Mouse (Mus musculus) lung, adult 2 months (tissue): Measurements from ENCODE around the gene Syde2. TPM values are rescaled to one million over a fixed set of nuclear protein-coding genes. Genes with fewer than 3 reads are reported as not detected.

ENCODE experiments used
- DNase-seq: peaks from one replicate; pipeline ENCODE4 v3.0.0; 2022
- H3K4me1 ChIP-seq: fragments of 200-500 bp; 2 replicates; pipeline ENCODE4 v1.6.1; 2011; ENCODE audit warnings: low read length; ENCODE audit not compliant: control insufficient read depth, insufficient read depth
- H3K4me3 ChIP-seq: fragments of 200-500 bp; replicated peaks from 2 replicates; pipeline ENCODE3; 2011; ENCODE audit warnings: low read depth, mild to moderate bottlenecking, control low read depth, low read length; ENCODE audit errors: extremely low read depth
- CTCF ChIP-seq: fragments of 200-500 bp; IDR thresholded peaks from 2 replicates; pipeline ENCODE4 v1.5.1; 2011; ENCODE audit warnings: mild to moderate bottlenecking, low read length, control low read depth; ENCODE audit not compliant: insufficient read depth
- POLR2A ChIP-seq: fragments of 200-500 bp; IDR thresholded peaks from 2 replicates; pipeline ENCODE4 v1.6.1; 2011; ENCODE audit warnings: low read depth, mild to moderate bottlenecking, control low read depth, low read length, borderline replicate concordance; ENCODE audit errors: extremely low read depth
- WGBS: fragments of 180-500 bp; shearing (Covaris S2); methylation state at CpG from one replicate; pipeline ENCODE4 v1.1.7; 2018; 5-methylcytosine and 5-hydroxymethylcytosine counted together
- polyA plus RNA-seq: library from polyadenylated mRNA; depleted of rRNA; stranded (reverse); fragments of >200 nt; gene quantifications from 2 replicates; pipeline ENCODE4 v1.2.3, GENCODE M21; 2012

Syde2 gene
- polyA plus RNA-seq, 1 experiment = 6.6 TPM

DNA sequence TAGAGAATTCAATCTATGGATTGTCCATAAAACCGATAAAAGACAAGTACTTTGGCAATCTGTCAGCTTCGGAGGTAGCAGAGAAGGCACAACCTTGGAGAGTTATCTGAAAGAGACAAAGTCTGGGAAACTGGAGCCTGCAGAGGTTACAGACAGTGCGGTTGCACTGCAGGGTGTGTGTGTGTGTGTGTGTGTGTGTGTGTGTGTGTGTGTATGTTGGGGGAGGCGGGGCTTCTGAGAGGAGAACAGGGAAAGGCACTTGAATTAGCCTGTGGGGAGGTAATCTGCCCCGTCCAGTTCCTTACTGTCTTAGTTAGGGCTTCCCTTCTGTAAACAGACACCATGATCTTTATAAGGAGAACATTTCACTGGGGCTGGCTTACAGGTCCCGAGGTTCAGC lies 20.2 kb downstream of the Syde2 start:
- WGBS = 71% methylated on average over 5 of the region's 6 CpGs
- Histone ChIP-seq H3K4me1 (peaks cover 4% of the 10 kb centered on the region; the same call in 1 of the 2 replicates), H3K4me3 (no peak overlapping the region)
- TF ChIP-seq CTCF (no peak), POLR2A (no peak)
- DNase-seq = no peak

- H3K4me1 ChIP-seq = peaks cover 4% of the 10 kb centered on the region; the same call in 1 of the 2 replicates
- WGBS = 57% methylated on average over 20 of the region's 20 CpGs
- no peak overlapping the region for H3K4me3 ChIP-seq
- TF ChIP-seq POLR2A (no peak), CTCF (no peak)
- no peak for DNase-seq
Measured at GRCm38 (mm10) chr3:146009859-146010645, 22.4 kb downstream of the Syde2 start.

DNA sequence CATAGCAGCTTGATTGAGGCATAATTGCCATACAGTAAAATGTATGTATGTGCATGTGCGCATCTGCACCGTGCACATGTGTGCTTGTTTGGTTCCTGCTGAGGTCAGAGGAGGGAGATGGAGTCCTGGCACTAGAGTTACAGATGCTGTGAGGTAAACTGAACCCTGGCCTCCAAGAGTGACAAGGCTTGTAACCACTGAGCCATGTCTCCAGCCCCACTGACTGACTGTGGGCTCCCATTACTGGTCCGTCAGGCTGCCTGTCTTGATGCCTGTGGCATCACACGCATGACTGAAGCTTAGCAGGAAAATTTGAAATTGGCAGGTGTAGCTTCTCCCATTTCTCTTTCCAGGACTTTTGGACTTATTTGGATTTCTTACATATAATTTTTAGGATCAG lies 23.1 kb downstream of the Syde2 start:
- Histone ChIP-seq H3K4me1 (peaks cover 4% of the 10 kb centered on the region; the same call in 1 of the 2 replicates), H3K4me3 (no peak overlapping the region)
- DNase-seq = no peak
- no peak for TF ChIP-seq POLR2A
- TF ChIP-seq CTCF = no peak
- WGBS = 90% methylated on average over 4 of the region's 4 CpGs

- DNase-seq = no peak
- TF ChIP-seq CTCF (no peak), POLR2A (no peak)
- Histone ChIP-seq H3K4me1 (peaks cover 4% of the 10 kb centered on the region; the same call in 1 of the 2 replicates), H3K4me3 (no peak overlapping the region)
- 42% methylated on average over 8 of the region's 8 CpGs for WGBS
Measured at GRCm38 (mm10) chr3:146011544-146012218, 24.0 kb downstream of the Syde2 start.

DNA sequence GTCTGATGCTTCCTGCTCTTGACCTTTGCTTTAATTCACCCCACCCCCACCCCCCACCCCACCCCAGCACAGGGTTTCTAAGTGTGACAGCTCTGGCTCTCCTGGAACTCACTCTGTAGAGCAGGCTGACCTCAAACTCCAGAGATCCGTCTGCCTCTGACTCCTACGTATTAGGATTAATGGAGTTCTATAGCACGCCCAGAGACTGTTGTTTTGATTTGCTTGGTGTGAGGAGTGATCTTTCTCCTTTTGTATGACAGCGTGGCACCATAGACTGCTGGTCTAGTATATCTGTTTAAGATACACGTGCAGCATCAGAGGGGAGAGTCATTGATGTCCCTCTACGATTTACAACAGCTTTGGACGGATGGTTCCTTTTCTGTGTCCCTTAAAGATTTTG lies 25.8 kb downstream of the Syde2 start:
- Histone ChIP-seq H3K4me3 (no peak overlapping the region), H3K4me1 (peaks cover 4% of the 10 kb centered on the region; the same call in 1 of the 2 replicates)
- 71% methylated on average over 7 of the region's 7 CpGs for WGBS
- DNase-seq = no peak
- TF ChIP-seq CTCF (no peak), POLR2A (no peak)

DNA sequence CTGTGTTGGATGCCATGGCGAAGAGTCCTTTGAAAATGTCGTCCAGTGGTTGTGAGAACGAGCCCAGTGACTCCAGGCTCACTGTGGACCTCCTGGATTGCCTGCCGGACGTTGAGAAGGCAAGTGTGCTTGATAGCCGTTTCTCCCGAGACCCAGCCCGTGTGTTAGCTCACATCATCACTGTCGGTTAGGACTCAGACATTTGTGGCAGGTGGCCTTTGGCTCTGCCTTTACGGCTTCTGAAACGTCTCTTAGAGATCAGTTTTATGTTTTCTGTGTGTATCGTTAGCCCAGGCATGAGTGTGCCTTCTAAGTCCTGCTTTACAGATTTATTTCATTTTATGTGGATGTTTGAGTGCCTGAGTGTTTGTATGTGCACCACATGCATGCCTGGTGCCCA lies 26.7 kb downstream of the Syde2 start:
- H3K4me3 ChIP-seq = no peak overlapping the region
- DNase-seq = no peak
- H3K4me1 ChIP-seq = peaks cover 4% of the 10 kb centered on the region; the same call in 1 of the 2 replicates
- WGBS = 93% methylated on average over 12 of the region's 12 CpGs
- TF ChIP-seq POLR2A = no peak
- TF ChIP-seq CTCF = no peak

GRCm38 (mm10) chr3:146016979-146017378 lies 29.3 kb downstream of the Syde2 start:
- WGBS = 86% methylated on average over 13 of the region's 13 CpGs
- Histone ChIP-seq H3K4me1 (no peaks in the 10 kb centered on the region), H3K4me3 (no peak overlapping the region)
- no peak for TF ChIP-seq CTCF
- no peak for TF ChIP-seq POLR2A
- DNase-seq = no peak

GRCm38 (mm10) chr3:146017521-146017920 lies 29.9 kb downstream of the Syde2 start:
- TF ChIP-seq CTCF (no peak), POLR2A (no peak)
- 75% methylated on average over 9 of the region's 9 CpGs for WGBS
- no peak overlapping the region for H3K4me3 ChIP-seq
- H3K4me1 ChIP-seq = no peaks in the 10 kb centered on the region
- DNase-seq = no peak

DNA sequence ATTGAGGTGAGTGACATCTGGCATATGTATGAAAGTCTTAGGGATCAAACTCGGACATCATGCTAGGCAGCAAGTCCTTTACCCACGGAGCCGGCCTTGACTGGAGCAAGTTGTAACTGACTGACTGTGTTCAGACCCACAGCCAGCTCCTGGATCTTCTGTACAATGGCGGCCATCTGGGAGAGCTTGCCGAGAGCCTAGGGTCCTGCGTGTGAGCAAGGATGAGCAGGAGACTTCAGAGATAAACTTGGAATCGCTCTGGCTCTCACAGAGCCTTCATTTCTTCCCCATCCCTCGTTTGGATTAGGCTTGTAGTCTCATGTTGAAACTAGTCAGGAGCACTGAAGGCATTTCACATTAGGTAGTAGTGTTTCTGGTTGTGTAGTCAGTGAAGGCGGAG lies 34.6 kb downstream of the Syde2 start:
- 91% methylated on average over 9 of the region's 9 CpGs for WGBS
- no peak for DNase-seq
- no peak for TF ChIP-seq POLR2A
- no peak for TF ChIP-seq CTCF
- Histone ChIP-seq H3K4me1 (no peaks in the 10 kb centered on the region), H3K4me3 (no peak overlapping the region)
